Mouse (Mus musculus) hindbrain, embryonic 10.5 days (tissue): ENCODE measurements at regions not wholly inside any gene's neighbourhood (a gene's known extent, or its start where the extent isn't known, plus 50 kb on each side); places are given as distances from the start of the nearest gene placed in this dataset.

Experiments
- DNase-seq: peaks from one replicate; pipeline ENCODE4 v3.0.0-alpha.2; 2017; ENCODE audit warnings: low spot score
- H3K27ac ChIP-seq: fragments of 300-500 bp; sonication (generic); 2 replicates; pipeline ENCODE4 v1.5.1; 2016; ENCODE audit warnings: mild to moderate bottlenecking, moderate library complexity
- H3K27me3 ChIP-seq: fragments of 300-500 bp; sonication (generic); 2 replicates; pipeline ENCODE4 v1.6.1; 2016; ENCODE audit warnings: mild to moderate bottlenecking; ENCODE audit not compliant: poor library complexity, insufficient read depth, severe bottlenecking
- H3K36me3 ChIP-seq: fragments of 300-500 bp; sonication (generic); 2 replicates; pipeline ENCODE4 v1.6.1; 2016; ENCODE audit warnings: mild to moderate bottlenecking, moderate library complexity
- H3K4me1 ChIP-seq: fragments of 300-500 bp; sonication (generic); replicated peaks from 2 replicates; pipeline ENCODE4 v1.6.1; 2016; ENCODE audit warnings: mild to moderate bottlenecking
- H3K4me3 ChIP-seq: fragments of 300-500 bp; sonication (generic); 2 replicates; pipeline ENCODE4 v1.5.1; 2016; ENCODE audit warnings: mild to moderate bottlenecking, moderate library complexity
- H3K9me3 ChIP-seq: fragments of 300-500 bp; sonication (generic); 2 replicates; pipeline ENCODE4 v1.6.1; 2016; ENCODE audit warnings: mild to moderate bottlenecking, moderate library complexity
- WGBS: fragments of 180-500 bp; shearing (Covaris S2); methylation state at CpG from one replicate; pipeline ENCODE4 v1.1.7; 2016; 5-methylcytosine and 5-hydroxymethylcytosine counted together

DNA sequence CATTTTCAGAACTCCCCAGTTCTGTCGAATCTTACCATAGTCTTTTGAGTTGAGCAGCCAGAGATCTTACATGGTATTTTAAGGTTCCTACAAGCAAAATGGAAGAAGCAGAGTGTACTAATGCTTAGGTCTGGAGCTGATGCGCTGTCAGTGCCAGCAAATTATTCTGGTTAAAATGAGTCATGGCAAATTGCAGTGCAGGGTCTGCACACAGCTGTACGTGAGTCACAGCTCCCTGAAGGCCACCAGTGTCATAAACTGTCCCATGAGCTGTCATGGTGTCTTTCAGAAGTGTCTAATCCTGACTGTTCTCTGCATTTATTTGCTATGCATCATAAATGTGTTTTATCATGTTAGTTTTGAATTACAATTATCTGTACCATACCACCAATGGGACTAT is 140.6 kb downstream of the Atxn7l3b start:
- Histone ChIP-seq H3K27ac (no peak overlapping the region), H3K4me1 (no peaks in the 10 kb centered on the region), H3K9me3 (no peaks in the 10 kb centered on the region), H3K4me3 (no peak overlapping the region), H3K36me3 (no peaks in the 10 kb centered on the region), H3K27me3 (no peaks in the 10 kb centered on the region)
- DNase-seq = no peak
- WGBS = 75% methylated on average over 3 of the region's 3 CpGs

DNA sequence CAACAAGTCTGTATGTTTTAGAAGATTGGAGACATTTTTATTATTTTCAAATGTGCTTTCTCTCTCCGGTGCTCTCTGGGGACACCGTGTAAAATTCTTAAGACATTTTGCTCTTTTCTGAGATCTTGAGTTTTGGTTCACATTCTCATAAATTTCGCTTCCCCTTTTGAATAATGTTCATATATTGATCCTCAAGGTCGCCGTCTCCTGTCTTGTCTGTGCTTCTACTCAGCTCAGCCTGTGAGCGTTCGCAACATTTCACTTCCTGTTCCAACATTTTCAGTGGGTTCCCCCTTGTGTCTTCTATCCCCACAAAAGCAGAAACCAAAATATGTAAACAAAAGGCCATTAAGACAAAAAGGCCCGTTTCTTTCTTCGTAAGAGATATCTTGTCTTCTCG is 154.5 kb downstream of the Atxn7l3b start:
- H3K36me3 ChIP-seq = no peaks in the 10 kb centered on the region
- H3K4me1 ChIP-seq = no peaks in the 10 kb centered on the region
- H3K27me3 ChIP-seq = no peaks in the 10 kb centered on the region
- H3K27ac ChIP-seq = no peak overlapping the region
- H3K4me3 ChIP-seq = no peak overlapping the region
- DNase-seq = no peak
- 91% methylated on average over 10 of the region's 10 CpGs for WGBS
- H3K9me3 ChIP-seq = no peaks in the 10 kb centered on the region

DNA sequence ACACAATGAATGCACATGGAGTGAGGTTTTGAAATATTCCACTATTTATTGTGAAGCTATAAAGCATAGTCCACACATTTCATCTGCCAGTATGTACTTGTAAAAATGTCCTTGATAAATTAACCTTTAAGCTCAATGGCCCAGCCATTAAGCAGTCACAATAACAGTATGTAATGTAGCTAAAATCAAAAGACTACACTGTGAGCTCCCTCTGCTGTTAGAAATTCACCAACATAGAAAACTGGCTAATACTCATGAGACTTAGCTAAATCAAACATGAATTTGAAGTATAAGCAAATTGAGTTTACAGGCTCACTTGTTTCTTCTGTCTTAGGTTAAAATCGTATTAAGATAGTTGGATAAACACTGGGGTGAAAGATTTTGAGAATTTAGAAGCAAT is 182.1 kb downstream of the Atxn7l3b start:
- Histone ChIP-seq H3K36me3 (no peaks in the 10 kb centered on the region), H3K4me1 (no peaks in the 10 kb centered on the region), H3K4me3 (no peak overlapping the region), H3K27ac (no peak overlapping the region), H3K9me3 (no peaks in the 10 kb centered on the region), H3K27me3 (no peaks in the 10 kb centered on the region)
- 73% methylated on average over 1 of the region's 1 CpGs for WGBS
- DNase-seq = no peak

DNA sequence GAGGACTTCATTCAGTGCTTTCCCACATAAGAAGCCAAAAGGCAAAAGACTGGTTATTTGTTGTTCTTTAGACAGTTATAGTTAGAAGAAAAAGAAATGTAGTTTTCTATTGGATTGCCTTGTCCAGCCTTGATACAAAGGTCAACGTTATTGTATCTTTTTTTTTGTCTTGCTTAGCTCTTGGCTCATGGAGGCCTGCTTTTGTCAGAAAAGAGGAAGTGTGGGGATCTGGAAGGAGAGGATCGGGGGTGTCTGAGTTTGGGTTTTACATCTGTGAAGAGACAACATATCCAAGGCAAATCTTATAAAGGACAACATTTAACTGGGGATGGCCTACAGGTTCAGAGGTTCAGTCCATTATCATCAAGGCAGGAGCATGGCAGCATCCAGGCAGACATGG is 185.3 kb downstream of the Atxn7l3b start:
- WGBS = 91% methylated on average over 2 of the region's 2 CpGs
- Histone ChIP-seq H3K27ac (no peak overlapping the region), H3K4me1 (no peaks in the 10 kb centered on the region), H3K36me3 (no peaks in the 10 kb centered on the region), H3K9me3 (no peaks in the 10 kb centered on the region), H3K27me3 (no peaks in the 10 kb centered on the region), H3K4me3 (no peak overlapping the region)
- DNase-seq = no peak

DNA sequence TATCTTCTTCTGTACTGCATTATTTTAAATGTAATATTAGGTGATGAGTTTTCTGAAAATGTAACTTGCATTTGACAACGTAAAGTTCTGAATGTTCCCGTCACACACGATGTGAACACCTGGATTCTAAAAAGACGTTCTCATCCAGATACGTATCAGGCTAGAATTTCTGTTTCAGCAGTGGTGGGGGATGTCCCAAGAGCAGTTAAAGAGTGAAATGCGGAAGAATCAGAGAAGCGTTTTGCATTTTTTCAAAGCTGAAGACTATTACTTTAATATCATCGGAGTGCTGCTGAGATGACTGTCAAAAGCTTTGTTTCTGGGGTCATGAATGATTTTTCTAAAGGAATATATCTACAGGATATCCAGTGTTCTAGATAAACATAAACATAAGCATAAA is 186.7 kb downstream of the Atxn7l3b start:
- Histone ChIP-seq H3K9me3 (no peaks in the 10 kb centered on the region), H3K27me3 (no peaks in the 10 kb centered on the region)
- WGBS = 93% methylated on average over 8 of the region's 8 CpGs

More for the DNA sequence above, 186.7 kb downstream of the Atxn7l3b start:
- H3K27ac ChIP-seq = no peak overlapping the region
- no peak overlapping the region for H3K4me3 ChIP-seq
- no peaks in the 10 kb centered on the region for H3K36me3 ChIP-seq
- no peak for DNase-seq
- no peaks in the 10 kb centered on the region for H3K4me1 ChIP-seq
